Mouse (Mus musculus) kidney, postnatal 14 days (tissue): ENCODE results near the gene Gm2696.

ENCODE experiments used
- DNase-seq: peaks from one replicate; pipeline ENCODE4 v3.0.0; 2022; ENCODE audit warnings: mixed read lengths

Gene Gm2696

GRCm38 (mm10) chr10:77852559-77852958 is 38.1 kb downstream of the Gm2696 start, which contains the start of gene Gm10318:
Gene Gm10318, plus strand, starts transcription at chr10:77852859.
- DNase-seq, result no peak

GRCm38 (mm10) chr10:77861675-77862074 is 47.2 kb downstream of the Gm2696 start, which contains the start of gene Gm3285:
Gene Gm3285, plus strand, starts transcription at chr10:77861975.
- no peak for DNase-seq

GRCm38 (mm10) chr10:77864067-77864761 is 49.7 kb downstream of the Gm2696 start:
- DNase-seq, result peak; percentile 64

GRCm38 (mm10) chr10:77864762-77865143 is 50.3 kb downstream of the Gm2696 start:
- no peak for DNase-seq

GRCm38 (mm10) chr10:77867546-77867945 is 53.1 kb downstream of the Gm2696 start:
- no peak for DNase-seq

GRCm38 (mm10) chr10:77869651-77870050 is 55.2 kb downstream of the Gm2696 start:
- DNase-seq, result no peak

- DNase-seq, result peak; percentile 33
Observed at GRCm38 (mm10) chr10:77878985-77879384, 64.5 kb downstream of the Gm2696 start.

- DNase-seq, result no peak
Observed at GRCm38 (mm10) chr10:77880305-77880704, 65.8 kb downstream of the Gm2696 start.

- no peak for DNase-seq
Observed at GRCm38 (mm10) chr10:77882553-77882952, 68.1 kb downstream of the Gm2696 start.
